ENCODE assay signal across 13 mouse cellular contexts in genomic region chr8:121200979-121201378, GRCm38 (mm10).
DNase-seq lines count a peak whose midpoint lies in the region; ATAC-seq and TF ChIP-seq lines count a peak whose summit lies in the region.
"Had no signal": no experiment of that assay in that cellular context is flagged by ENCODE, and none has a peak within 500 bp of the region (broad histone marks: within the 10 kb centered on the region; RNA-seq: fewer than 3 reads in every experiment).

No protein-coding gene starts in this region.

- no peak for TF ChIP-seq EP300 in stomach, postnatal 0 days (optimal IDR thresholded peaks at IDR 0.05)

- TF ChIP-seq POLR2A in lung, adult 2 months (IDR thresholded peaks at IDR 0.05; ENCODE audit: borderline replicate concordance, extremely low read depth, low read depth, low read length): no peak

- no peak overlapping the region for H3K4me3 ChIP-seq in lung, embryonic 14.5 days (ENCODE audit: low read depth, low read length)
- no peak overlapping the region for H3K4me3 ChIP-seq in lung, adult 2 months (replicated peaks; ENCODE audit: extremely low read depth, low read depth, low read length)
- no peak overlapping the region for H3K4me3 ChIP-seq in limb, embryonic 10.5 days
- no peak overlapping the region for H3K4me3 ChIP-seq in stomach, postnatal 0 days (ENCODE audit: low read depth, low read length)
- H3K4me3 ChIP-seq: forebrain, embryonic 12.5 days; hindbrain, embryonic 12.5 days; neural tube, embryonic 12.5 days had no signal

- peaks cover 14% of the 10 kb centered on the region; the same call in 1 of the 2 replicates for H3K4me1 ChIP-seq in lung, embryonic 14.5 days (ENCODE audit: insufficient read depth)
- peaks cover 2% of the 10 kb centered on the region; the same call in 1 of the 2 replicates for H3K4me1 ChIP-seq in lung, adult 2 months (ENCODE audit: control insufficient read depth, insufficient read depth, low read length)
- H3K4me1 ChIP-seq in limb, embryonic 10.5 days: peaks cover 60% of the 10 kb centered on the region
- H3K4me1 ChIP-seq in stomach, postnatal 0 days (replicated peaks; ENCODE audit: control insufficient read depth, insufficient read depth): no peaks in the 10 kb centered on the region
- H3K4me1 ChIP-seq: forebrain, embryonic 12.5 days; neural tube, embryonic 12.5 days had no signal

- peak overlapping the region; percentile 54; the same call in 1 of the 2 replicates for H3K27ac ChIP-seq in lung, embryonic 14.5 days (ENCODE audit: low read depth)
- peak overlapping the region; percentile 53 for H3K27ac ChIP-seq in limb, embryonic 10.5 days
- no peak overlapping the region for H3K27ac ChIP-seq in stomach, postnatal 0 days (replicated peaks)
- H3K27ac ChIP-seq: forebrain, embryonic 12.5 days; hindbrain, embryonic 12.5 days; neural tube, embryonic 12.5 days had no signal

- no peaks in the 10 kb centered on the region for H3K27me3 ChIP-seq in lung, embryonic 14.5 days (ENCODE audit: insufficient read depth, low read length)
- peaks cover 61% of the 10 kb centered on the region for H3K27me3 ChIP-seq in limb, embryonic 10.5 days (ENCODE audit: low read depth, poor library complexity, severe bottlenecking)
- H3K27me3 ChIP-seq in stomach, postnatal 0 days (ENCODE audit: control insufficient read depth, insufficient read depth, low read length): no peaks in the 10 kb centered on the region
- H3K27me3 ChIP-seq: hindbrain, embryonic 12.5 days had no signal

- DNase-seq in lung, embryonic 14.5 days: peak; percentile 71
- no peak for DNase-seq in lung, adult 2 months
- DNase-seq in heart, postnatal 4 days: peak; percentile 45
- DNase-seq in limb, embryonic 10.5 days (ENCODE audit: low spot score): no peak
- DNase-seq in stomach, postnatal 0 days (ENCODE audit: low spot score): no peak
- DNase-seq in gastrocnemius, adult 18-20 months (ENCODE audit: low spot score): no peak
- DNase-seq: cerebellum, postnatal 14 days; right cerebral cortex, postnatal 4 days; thymus, postnatal 14 days had no signal

- no peaks in the 10 kb centered on the region for H3K9me3 ChIP-seq in lung, embryonic 14.5 days (ENCODE audit: low read depth, low read length)
- no peaks in the 10 kb centered on the region for H3K9me3 ChIP-seq in limb, embryonic 10.5 days (replicated peaks)
- no peaks in the 10 kb centered on the region for H3K9me3 ChIP-seq in stomach, postnatal 0 days (ENCODE audit: control insufficient read depth, low read length)
- H3K9me3 ChIP-seq: forebrain, embryonic 12.5 days; hindbrain, embryonic 12.5 days; neural tube, embryonic 12.5 days had no signal

- H3K4me2 ChIP-seq in lung, embryonic 14.5 days: no peak overlapping the region
- H3K4me2 ChIP-seq in stomach, postnatal 0 days (replicated peaks; ENCODE audit: low read depth): no peak overlapping the region
- H3K4me2 ChIP-seq: forebrain, embryonic 12.5 days; hindbrain, embryonic 12.5 days; neural tube, embryonic 12.5 days had no signal

- H3K9ac ChIP-seq in lung, embryonic 14.5 days: no peak overlapping the region
- no peak overlapping the region for H3K9ac ChIP-seq in stomach, postnatal 0 days (ENCODE audit: low read length)
- H3K9ac ChIP-seq: forebrain, embryonic 12.5 days; hindbrain, embryonic 12.5 days; neural tube, embryonic 12.5 days had no signal

- 18% methylated on average over 3 of the region's 3 CpGs for WGBS in lung, embryonic 14.5 days
- 34% methylated on average over 3 of the region's 3 CpGs for WGBS in lung, adult 2 months
- WGBS in limb, embryonic 10.5 days: 35% methylated on average over 3 of the region's 3 CpGs
- 69% methylated on average over 3 of the region's 3 CpGs for WGBS in stomach, postnatal 0 days

- ATAC-seq in lung, embryonic 14.5 days (ENCODE audit: insufficient read depth): peak; percentile 77
- peak; percentile 5; the same call in 1 of the 2 replicates for ATAC-seq in stomach, postnatal 0 days (ENCODE audit: low FRiP score, low TSS enrichment)
- no peak for ATAC-seq in granulocyte monocyte progenitor cell, adult 5-6 weeks (replicated peaks; ENCODE audit: poor library complexity, severe bottlenecking)

- no peak for TF ChIP-seq CTCF in lung, embryonic 14.5 days (IDR thresholded peaks at IDR 0.05; ENCODE audit: low read depth)
- no peak for TF ChIP-seq CTCF in lung, adult 2 months (IDR thresholded peaks at IDR 0.05; ENCODE audit: insufficient read depth, low read length)
- TF ChIP-seq CTCF in stomach, postnatal 0 days (IDR thresholded peaks at IDR 0.05; ENCODE audit: low read depth): no peak

- H3K36me3 ChIP-seq in lung, embryonic 14.5 days (ENCODE audit: insufficient read depth): no peaks in the 10 kb centered on the region
- H3K36me3 ChIP-seq in limb, embryonic 10.5 days: no peaks in the 10 kb centered on the region
- no peaks in the 10 kb centered on the region for H3K36me3 ChIP-seq in stomach, postnatal 0 days (ENCODE audit: control insufficient read depth, insufficient read depth, low read length)
- H3K36me3 ChIP-seq: forebrain, embryonic 12.5 days; hindbrain, embryonic 12.5 days; neural tube, embryonic 12.5 days had no signal

Comparison
In these comparisons a context has a peak if more than half of its experiments do, and no peak if none do; other contexts are left out.
1. DNase-seq: peak in lung, embryonic 14.5 days (single experiment) and heart, postnatal 4 days (single experiment); none in lung, adult 2 months (single experiment), limb, embryonic 10.5 days (single experiment), stomach, postnatal 0 days (single experiment) and gastrocnemius, adult 18-20 months (single experiment).